Mouse (Mus musculus) embryonic fibroblast, embryonic 13.5 days (primary cell): ENCODE measurements around the gene Zfp36l3. TPM values are rescaled to one million over a fixed set of nuclear protein-coding genes. Genes with fewer than 3 reads are reported as not detected.
"Not testable (repeated sequence)": the region's sequence is repeated elsewhere in the genome, so short reads cannot be mapped to it uniquely, and the experiment has no call there.

ENCODE experiments used
- H3K27ac ChIP-seq: 2 replicates; pipeline ENCODE4 v1.5.1; 2012; ENCODE audit warnings: low read length, control low read depth, inconsistent platforms; ENCODE audit not compliant: insufficient read depth
- H3K4me1 ChIP-seq: 2 replicates; pipeline ENCODE4 v1.6.1; 2011; ENCODE audit warnings: low read length; ENCODE audit not compliant: control insufficient read depth, insufficient read depth
- H3K4me3 ChIP-seq: 2 replicates; pipeline ENCODE4 v1.5.1; 2011; ENCODE audit warnings: mild to moderate bottlenecking, control low read depth, low read length; ENCODE audit not compliant: insufficient read depth
- CTCF ChIP-seq: IDR thresholded peaks from 2 replicates; pipeline ENCODE4 v1.5.1; 2011; ENCODE audit warnings: mild to moderate bottlenecking, control low read depth, low read length, moderate library complexity, borderline replicate concordance; ENCODE audit not compliant: insufficient read depth
- POLR2A ChIP-seq: IDR thresholded peaks from 2 replicates; pipeline ENCODE4 v1.6.1; 2011; ENCODE audit warnings: low read depth, mild to moderate bottlenecking, control low read depth, low read length, moderate library complexity
- polyA plus RNA-seq: library from polyadenylated mRNA; stranded (reverse); fragments of >200 nt; gene quantifications from 2 replicates; pipeline ENCODE4 v1.2.4, GENCODE M21; 2011; ENCODE audit warnings: low read depth; ENCODE audit not compliant: missing spikeins, insufficient read length

The Zfp36l3 gene
- polyA plus RNA-seq = not detected in 2 replicates

GRCm38 (mm10) chrX:53776276-53776675, at the start of gene Zfp36l3:
TSS of gene Zfp36l3 (minus strand) at chrX:53776394.
- no peak for TF ChIP-seq POLR2A
- TF ChIP-seq CTCF = no peak
- Histone ChIP-seq H3K4me1 (no peaks in the 10 kb centered on the region), H3K27ac (no peak within 1 kb of the TSS), H3K4me3 (no peak within 1 kb of the TSS)

DNA sequence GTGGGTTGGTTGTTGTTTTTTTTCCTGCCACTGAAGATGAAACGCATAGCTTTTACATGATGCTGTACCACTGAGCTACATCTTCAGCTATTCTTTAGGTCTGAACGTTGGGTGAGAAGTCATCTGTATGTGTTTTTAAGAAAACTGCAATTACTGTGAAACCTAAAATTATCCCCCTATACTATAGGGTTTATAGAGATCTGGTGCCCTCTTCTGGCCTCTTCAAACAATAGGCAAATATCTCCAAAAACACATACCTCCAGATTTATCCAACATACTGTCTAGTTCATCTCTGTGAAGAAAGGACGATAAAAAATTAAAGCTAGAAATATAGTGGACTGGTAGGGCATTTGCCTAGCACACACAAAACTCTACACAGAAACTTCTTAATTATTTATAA, 22.9 kb upstream of the Zfp36l3 start:
- Histone ChIP-seq H3K4me1 (no peaks in the 10 kb centered on the region), H3K4me3 (no peak overlapping the region), H3K27ac (no peak overlapping the region)
- TF ChIP-seq POLR2A (no peak), CTCF (no peak)

GRCm38 (mm10) chrX:53797519-53797918, 21.3 kb upstream of the Zfp36l3 start, which contains the start of gene Xlr:
TSS of gene Xlr (minus strand) at chrX:53797706.
- H3K27ac ChIP-seq, H3K4me3 ChIP-seq, H3K4me1 ChIP-seq: not testable (repeated sequence)

DNA sequence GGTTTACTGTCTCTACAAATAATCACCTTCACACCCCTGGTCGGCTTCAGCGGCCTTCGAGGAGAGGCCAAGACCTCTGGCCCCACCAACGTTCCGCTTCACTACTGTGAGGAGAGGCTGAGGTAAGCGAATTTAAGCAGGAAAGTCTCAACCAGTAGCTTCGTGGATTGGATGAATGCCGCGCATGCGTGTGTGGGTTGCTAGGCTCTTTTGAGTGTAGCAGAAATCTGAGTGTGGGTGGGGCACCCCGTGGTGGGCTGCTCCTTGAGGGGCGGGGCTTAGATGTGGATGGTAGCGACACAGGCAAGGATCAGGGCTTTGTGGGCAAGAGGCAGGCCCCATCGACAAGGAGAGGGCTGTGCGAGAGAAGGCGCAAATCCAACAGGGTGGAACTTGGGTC, 18.5 kb downstream of the Zfp36l3 start, which contains the start of gene 1700013H16Rik:
Gene 1700013H16Rik, minus strand, starts transcription at position 96 of the 400 bp plus-strand sequence.
- Histone ChIP-seq H3K4me3 (no peak within 1 kb of the TSS), H3K4me1 (no peaks in the 10 kb centered on the region), H3K27ac (no peak within 1 kb of the TSS)
- TF ChIP-seq CTCF (no peak), POLR2A (no peak)

GRCm38 (mm10) chrX:53752851-53753250, 23.3 kb downstream of the Zfp36l3 start:
- TF ChIP-seq POLR2A = no peak
- TF ChIP-seq CTCF = no peak
- Histone ChIP-seq H3K27ac (no peak overlapping the region), H3K4me1 (no peaks in the 10 kb centered on the region)

GRCm38 (mm10) chrX:53728967-53729366, 47.2 kb downstream of the Zfp36l3 start:
- Histone ChIP-seq H3K27ac (no peak overlapping the region), H3K4me1 (no peaks in the 10 kb centered on the region), H3K4me3 (no peak overlapping the region)
- TF ChIP-seq POLR2A = no peak
- TF ChIP-seq CTCF = no peak

More at GRCm38 (mm10) chrX:53752851-53753250, 23.3 kb downstream of the Zfp36l3 start:
- no peak overlapping the region for H3K4me3 ChIP-seq

DNA sequence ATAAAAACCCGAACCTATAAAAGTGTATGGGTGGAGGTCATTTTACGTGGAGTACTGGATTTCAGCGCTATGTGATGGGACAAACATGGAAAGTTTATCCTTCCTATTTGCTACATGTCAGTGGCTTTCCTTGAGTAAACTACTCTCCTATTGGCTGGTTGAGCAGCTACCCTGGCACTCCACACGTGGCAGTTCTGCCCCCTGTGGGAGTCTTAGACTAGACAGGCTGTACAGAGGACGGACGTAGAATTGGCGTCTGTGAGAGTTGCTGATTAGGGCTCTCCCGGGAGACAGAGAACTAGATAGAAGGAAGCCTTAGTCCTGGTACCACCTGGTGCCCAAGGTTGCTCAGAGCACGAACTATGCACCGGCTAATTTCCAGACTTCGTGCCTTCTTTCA, 51.6 kb downstream of the Zfp36l3 start, which contains the start of gene 4930502E18Rik:
Gene 4930502E18Rik, plus strand, starts transcription at position 231 of the 400 bp plus-strand sequence.
- Histone ChIP-seq H3K4me3 (no peak within 1 kb of the TSS), H3K27ac (no peak within 1 kb of the TSS), H3K4me1 (no peaks in the 10 kb centered on the region)
- TF ChIP-seq CTCF = no peak
- TF ChIP-seq POLR2A = no peak

Other genes with a start within 250 kb of the Zfp36l3 start
- gene Rtl8c, start 168.4 kb downstream of the Zfp36l3 start, polyA plus RNA-seq = 14.5 and 15.6 TPM in 2 replicates
- gene Gm14597, start 167.4 kb downstream of the Zfp36l3 start, polyA plus RNA-seq = not detected in 2 replicates
- 41.2 and 46.1 TPM in 2 replicates for gene Rtl8a, start 132.7 kb downstream of the Zfp36l3 start, polyA plus RNA-seq
- 42.5 and 45.2 TPM in 2 replicates for gene Rtl8b, start 106.0 kb downstream of the Zfp36l3 start, polyA plus RNA-seq
- gene 4930502E18Rik, start 51.6 kb downstream of the Zfp36l3 start, polyA plus RNA-seq = not detected in 2 replicates
- gene 1700013H16Rik, start 18.6 kb downstream of the Zfp36l3 start, polyA plus RNA-seq = not detected in 2 replicates
- 1.5 TPM in 1 of 2 replicates, not detected in the other for gene Xlr, start 21.3 kb upstream of the Zfp36l3 start, polyA plus RNA-seq